Mouse (Mus musculus) midbrain, embryonic 11.5 days (tissue): ENCODE results near the gene Fuz. TPM values are rescaled to one million over a fixed set of nuclear protein-coding genes. Genes with fewer than 3 reads are reported as not detected.

Experiments used
- ATAC-seq: fragments of 200-750 bp; cut with Nextera tagmentation; 2 replicates; pipeline ENCODE4 v1.8.0; 2017; ENCODE audit warnings: moderate TSS enrichment, moderate library complexity; ENCODE audit not compliant: low FRiP score
- DNase-seq: peaks from one replicate; pipeline ENCODE4 v3.0.0; 2015; ENCODE audit warnings: low spot score; ENCODE audit errors: missing footprints
- H3K27ac ChIP-seq: fragments of 300-500 bp; sonication (generic); 2 replicates; pipeline ENCODE4 v1.5.1; 2014; ENCODE audit warnings: low read depth, low read length
- H3K27me3 ChIP-seq: fragments of 300-500 bp; sonication (generic); 2 replicates; pipeline ENCODE4 v1.6.1; 2014; ENCODE audit warnings: mild to moderate bottlenecking, low read length, moderate library complexity, mixed read lengths; ENCODE audit not compliant: control insufficient read depth, insufficient read depth
- H3K36me3 ChIP-seq: fragments of 300-500 bp; sonication (generic); 2 replicates; pipeline ENCODE4 v1.6.1; 2014; ENCODE audit warnings: mild to moderate bottlenecking, low read length, moderate library complexity, mixed read lengths; ENCODE audit not compliant: control insufficient read depth, insufficient read depth
- H3K4me1 ChIP-seq: fragments of 300-500 bp; sonication (generic); 2 replicates; pipeline ENCODE4 v1.6.1; 2014; ENCODE audit warnings: low read length; ENCODE audit not compliant: control insufficient read depth, insufficient read depth
- H3K4me2 ChIP-seq: fragments of 300-500 bp; sonication (generic); 2 replicates; pipeline ENCODE4 v1.6.1; 2014; ENCODE audit warnings: mild to moderate bottlenecking, moderate library complexity
- H3K4me3 ChIP-seq: fragments of 300-500 bp; sonication (generic); 2 replicates; pipeline ENCODE4 v1.5.1; 2014; ENCODE audit warnings: low read depth, low read length
- H3K9ac ChIP-seq: fragments of 300-500 bp; sonication (generic); 2 replicates; pipeline ENCODE4 v1.6.1; 2014; ENCODE audit warnings: low read length
- H3K9me3 ChIP-seq: fragments of 300-500 bp; sonication (generic); 2 replicates; pipeline ENCODE4 v1.6.1; 2016; ENCODE audit warnings: low read length; ENCODE audit not compliant: control insufficient read depth
- WGBS: fragments of 180-500 bp; shearing (Covaris S2); extraction: QIAGEN DNeasy Blood & Tissue Kit; methylation state at CpG from one replicate; pipeline ENCODE4 v1.1.7; 2014; 5-methylcytosine and 5-hydroxymethylcytosine counted together
- polyA plus RNA-seq: library from polyadenylated mRNA; unstranded; fragments of >200 nt; fragmentation: Nextera tagmentation; extraction: Ambion mirVana; gene quantifications from 2 replicates; pipeline ENCODE4 v1.2.1, GENCODE M21; 2014

The Fuz gene
- polyA plus RNA-seq, 1 experiment from 2014 or later = 23.1 TPM

GRCm38 (mm10) chr7:44857905-44858304 lies 38.0 kb upstream of the Fuz start:
- Histone ChIP-seq H3K9me3 (no peaks in the 10 kb centered on the region), H3K4me1 (peaks cover 29% of the 10 kb centered on the region), H3K4me3 (peak overlapping the region; percentile 72), H3K27me3 (no peaks in the 10 kb centered on the region), H3K36me3 (peaks cover 3% of the 10 kb centered on the region), H3K9ac (peak overlapping the region; percentile 81), H3K4me2 (peak overlapping the region; percentile 95), H3K27ac (no peak overlapping the region)
- DNase-seq = no peak
- 31% methylated on average over 8 of the region's 8 CpGs for WGBS
- ATAC-seq = no peak

- no peak for ATAC-seq
- no peak overlapping the region for H3K4me3 ChIP-seq
- no peak for DNase-seq
- H3K36me3 ChIP-seq = peaks cover 20% of the 10 kb centered on the region
- H3K27me3 ChIP-seq = no peaks in the 10 kb centered on the region
- H3K4me1 ChIP-seq = peaks cover 18% of the 10 kb centered on the region
- H3K9me3 ChIP-seq = no peaks in the 10 kb centered on the region
- no peak overlapping the region for H3K9ac ChIP-seq
- H3K27ac ChIP-seq = no peak overlapping the region
- no peak overlapping the region for H3K4me2 ChIP-seq
- 89% methylated on average over 11 of the region's 11 CpGs for WGBS
Observed at GRCm38 (mm10) chr7:44859896-44860295, 36.0 kb upstream of the Fuz start.

- no peak overlapping the region for H3K9ac ChIP-seq
- H3K9me3 ChIP-seq = no peaks in the 10 kb centered on the region
- WGBS = 61% methylated on average over 22 of the region's 22 CpGs
- peaks cover 24% of the 10 kb centered on the region for H3K36me3 ChIP-seq
- DNase-seq (peak; percentile 94), ATAC-seq (peak; percentile 56)
- H3K4me1 ChIP-seq = peaks cover 15% of the 10 kb centered on the region
- H3K27me3 ChIP-seq = no peaks in the 10 kb centered on the region
- H3K4me3 ChIP-seq = peak overlapping the region; percentile 5; the same call in 1 of the 2 replicates
- no peak overlapping the region; the same call in 1 of the 2 replicates for H3K4me2 ChIP-seq
- peak overlapping the region; percentile 20 for H3K27ac ChIP-seq
Observed at GRCm38 (mm10) chr7:44860576-44861428, 35.1 kb upstream of the Fuz start.

GRCm38 (mm10) chr7:44861429-44861816 lies 34.5 kb upstream of the Fuz start:
- Histone ChIP-seq H3K4me3 (no peak overlapping the region), H3K9me3 (no peaks in the 10 kb centered on the region), H3K27ac (no peak overlapping the region; the same call in 1 of the 2 replicates), H3K36me3 (peaks cover 26% of the 10 kb centered on the region), H3K9ac (no peak overlapping the region), H3K4me2 (no peak overlapping the region), H3K27me3 (no peaks in the 10 kb centered on the region), H3K4me1 (peaks cover 16% of the 10 kb centered on the region)
- ATAC-seq (no peak), DNase-seq (no peak)
- WGBS = 86% methylated on average over 14 of the region's 14 CpGs

- no peak overlapping the region for H3K4me3 ChIP-seq
- no peaks in the 10 kb centered on the region for H3K9me3 ChIP-seq
- peaks cover 26% of the 10 kb centered on the region for H3K36me3 ChIP-seq
- WGBS = 93% methylated on average over 8 of the region's 8 CpGs
- no peak overlapping the region for H3K27ac ChIP-seq
- no peaks in the 10 kb centered on the region for H3K27me3 ChIP-seq
- H3K9ac ChIP-seq = no peak overlapping the region
- H3K4me2 ChIP-seq = no peak overlapping the region
- ATAC-seq (no peak), DNase-seq (peak; percentile 85)
- H3K4me1 ChIP-seq = peaks cover 24% of the 10 kb centered on the region
Observed at GRCm38 (mm10) chr7:44862434-44862833, 33.4 kb upstream of the Fuz start.

- DNase-seq (peak; percentile 80), ATAC-seq (no peak)
- Histone ChIP-seq H3K36me3 (peaks cover 26% of the 10 kb centered on the region), H3K9ac (no peak overlapping the region), H3K9me3 (no peaks in the 10 kb centered on the region), H3K4me3 (no peak overlapping the region), H3K27ac (no peak overlapping the region), H3K4me1 (peaks cover 25% of the 10 kb centered on the region), H3K4me2 (no peak overlapping the region), H3K27me3 (no peaks in the 10 kb centered on the region)
- WGBS = 90% methylated on average over 14 of the region's 14 CpGs
Observed at GRCm38 (mm10) chr7:44863210-44863609, 32.7 kb upstream of the Fuz start.

- WGBS = 94% methylated on average over 11 of the region's 11 CpGs
- no peak for ATAC-seq
- DNase-seq = peak; percentile 84
- no peak overlapping the region for H3K4me3 ChIP-seq
- H3K4me2 ChIP-seq = no peak overlapping the region
- H3K4me1 ChIP-seq = peaks cover 24% of the 10 kb centered on the region
- no peaks in the 10 kb centered on the region for H3K9me3 ChIP-seq
- no peak overlapping the region for H3K27ac ChIP-seq
- H3K36me3 ChIP-seq = peaks cover 26% of the 10 kb centered on the region
- no peak overlapping the region for H3K9ac ChIP-seq
- no peaks in the 10 kb centered on the region for H3K27me3 ChIP-seq
Observed at GRCm38 (mm10) chr7:44863982-44864494, 31.8 kb upstream of the Fuz start.

- H3K36me3 ChIP-seq = peaks cover 26% of the 10 kb centered on the region
- H3K9ac ChIP-seq = no peak overlapping the region
- 88% methylated on average over 24 of the region's 24 CpGs for WGBS
- H3K4me1 ChIP-seq = peaks cover 24% of the 10 kb centered on the region
- H3K27me3 ChIP-seq = no peaks in the 10 kb centered on the region
- ATAC-seq (no peak), DNase-seq (peak; percentile 83)
- H3K4me2 ChIP-seq = no peak overlapping the region
- H3K4me3 ChIP-seq = no peak overlapping the region
- H3K27ac ChIP-seq = no peak overlapping the region
- H3K9me3 ChIP-seq = no peaks in the 10 kb centered on the region
Observed at GRCm38 (mm10) chr7:44864595-44865542, 31.0 kb upstream of the Fuz start.
